Mouse (Mus musculus): ENCODE measurements around the gene Ap1m1. TPM values are rescaled to one million over a fixed set of nuclear protein-coding genes. Genes with fewer than 3 reads are reported as not detected.

The Ap1m1 gene
- 100 to 1,000 TPM; 127 to 134 TPM for total RNA-seq (2023)

DNA sequence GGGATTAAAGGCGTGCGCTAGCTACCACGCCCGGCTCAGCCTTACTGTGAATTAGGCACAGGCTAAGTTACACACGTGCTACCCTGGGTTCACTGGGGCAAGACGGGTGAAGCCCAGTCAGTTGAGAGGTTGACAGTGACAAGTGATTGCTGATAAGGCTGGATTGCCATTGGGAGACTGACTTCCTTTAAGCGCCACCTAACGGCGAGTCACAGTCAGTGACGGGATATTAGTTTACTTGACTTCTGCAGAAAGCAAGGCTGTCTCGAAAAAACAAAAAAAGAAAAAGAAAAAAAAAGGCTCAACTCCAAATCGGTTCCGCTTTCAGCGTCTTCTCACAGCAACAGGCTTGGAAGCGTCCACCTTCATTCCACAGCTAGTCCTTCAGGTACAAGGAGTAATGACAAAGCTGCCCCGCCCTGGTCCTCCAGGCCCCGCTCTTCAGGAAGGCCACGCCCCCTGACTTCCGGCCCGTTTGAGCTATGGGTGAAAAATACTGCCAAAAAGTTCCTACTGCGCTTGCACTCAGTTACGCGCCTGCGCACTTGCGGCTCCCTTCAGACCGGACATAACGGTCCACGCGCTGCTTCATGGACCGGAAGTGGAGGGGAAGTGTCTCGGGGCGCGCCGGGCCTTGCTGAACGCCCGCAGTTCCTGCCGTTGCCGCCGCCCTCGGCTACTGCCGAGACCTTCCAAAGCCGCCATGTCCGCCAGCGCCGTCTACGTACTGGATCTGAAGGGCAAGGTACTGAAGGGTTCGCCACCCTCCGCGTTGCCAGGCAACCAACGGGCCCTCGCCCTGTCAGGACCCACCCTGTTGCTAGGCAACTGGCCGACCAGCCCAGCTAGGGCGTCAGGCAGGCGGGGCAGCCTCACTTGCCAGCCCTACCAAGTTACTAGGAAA is at the start of gene Ap1m1:
TSS of gene Ap1m1 (plus strand) at position 520 of the 904 bp plus-strand sequence.

DNA sequence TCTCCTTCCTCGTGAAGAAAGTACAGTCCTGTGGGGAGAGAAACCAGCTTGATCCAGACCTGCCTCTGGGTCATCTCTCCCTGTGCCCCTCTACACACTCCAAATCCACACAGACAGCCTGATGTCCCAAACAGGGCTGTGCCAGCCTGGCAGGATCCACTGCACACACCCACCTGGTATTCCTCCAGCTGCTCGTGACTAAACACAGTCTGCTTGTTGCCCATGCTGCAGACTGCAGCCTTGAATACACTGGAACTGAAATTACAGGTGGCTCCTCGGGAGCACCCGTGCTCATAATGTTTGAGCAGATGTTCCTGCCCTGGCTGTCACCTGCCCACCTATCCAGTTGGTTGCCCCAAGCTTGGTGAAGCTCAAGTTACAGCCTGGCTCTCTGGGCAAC is 27.1 kb upstream of the Ap1m1 start, which contains the start of gene Cib3:
TSS of gene Cib3 (minus strand) at position 87 of the 400 bp plus-strand sequence.

DNA sequence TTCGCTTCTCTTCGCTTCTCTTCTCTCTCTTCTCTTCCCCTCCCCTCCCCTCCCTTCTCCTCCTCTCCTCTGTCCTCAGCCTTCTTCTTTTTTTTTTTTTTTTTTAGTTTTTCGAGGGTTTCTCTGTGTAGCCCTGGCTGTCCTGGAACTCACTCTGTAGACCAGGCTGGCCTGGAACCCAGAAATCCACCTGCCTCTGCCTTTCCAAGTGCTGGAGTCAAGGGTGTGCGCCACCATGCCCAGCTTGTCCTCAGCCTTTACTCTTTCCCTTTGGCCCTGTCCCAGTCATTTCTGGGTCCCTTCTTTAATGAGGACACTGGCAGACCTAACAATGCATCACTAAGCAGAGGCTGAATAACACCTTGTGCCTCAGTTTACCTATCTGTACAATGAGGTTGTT is 26.3 kb upstream of the Ap1m1 start, which contains the start of gene Gm11034:
TSS of gene Gm11034 (minus strand) at position 101 of the 400 bp plus-strand sequence.

DNA sequence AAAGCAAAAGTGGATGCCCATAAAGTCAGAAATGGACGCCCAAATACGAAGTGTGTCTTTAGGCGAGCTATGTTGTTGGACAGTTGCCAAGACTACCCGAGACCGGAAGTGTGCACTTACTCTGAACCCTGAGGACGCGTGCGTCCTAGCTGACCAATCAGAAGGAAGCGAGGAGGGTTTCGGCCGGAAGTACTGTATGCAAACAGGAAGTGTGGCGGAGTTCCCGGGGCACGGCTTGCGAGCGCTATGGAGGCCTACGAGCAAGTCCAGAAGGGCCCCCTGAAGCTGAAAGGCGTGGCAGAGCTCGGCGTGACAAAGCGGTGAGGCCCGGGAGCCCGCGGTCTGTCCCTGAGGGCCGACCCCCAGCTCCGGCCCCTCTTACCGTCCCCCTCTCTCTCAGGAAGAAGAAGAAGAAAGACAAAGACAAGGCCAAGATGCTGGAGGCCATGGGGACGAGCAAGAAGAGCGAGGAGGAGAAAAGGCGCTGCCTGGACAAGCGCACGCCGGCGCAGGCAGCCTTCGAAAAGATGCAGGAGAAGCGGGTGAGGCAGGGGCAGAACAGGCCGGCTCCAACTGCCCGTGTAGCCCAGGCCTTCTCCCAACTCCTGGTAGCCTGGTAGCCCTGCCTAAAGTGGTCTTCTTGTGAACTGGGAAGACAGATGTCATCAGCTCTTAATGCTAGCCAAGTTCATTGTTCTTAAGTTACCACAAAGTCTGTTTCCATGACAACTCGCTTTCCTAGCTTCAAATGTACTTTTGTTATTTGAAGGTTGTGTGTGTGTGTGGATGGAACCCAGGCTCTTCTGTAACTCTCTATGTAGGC is 20.1 kb upstream of the Ap1m1 start, which contains the start of gene Fam32a:
TSS of gene Fam32a (plus strand) at position 190 of the 823 bp plus-strand sequence.

DNA sequence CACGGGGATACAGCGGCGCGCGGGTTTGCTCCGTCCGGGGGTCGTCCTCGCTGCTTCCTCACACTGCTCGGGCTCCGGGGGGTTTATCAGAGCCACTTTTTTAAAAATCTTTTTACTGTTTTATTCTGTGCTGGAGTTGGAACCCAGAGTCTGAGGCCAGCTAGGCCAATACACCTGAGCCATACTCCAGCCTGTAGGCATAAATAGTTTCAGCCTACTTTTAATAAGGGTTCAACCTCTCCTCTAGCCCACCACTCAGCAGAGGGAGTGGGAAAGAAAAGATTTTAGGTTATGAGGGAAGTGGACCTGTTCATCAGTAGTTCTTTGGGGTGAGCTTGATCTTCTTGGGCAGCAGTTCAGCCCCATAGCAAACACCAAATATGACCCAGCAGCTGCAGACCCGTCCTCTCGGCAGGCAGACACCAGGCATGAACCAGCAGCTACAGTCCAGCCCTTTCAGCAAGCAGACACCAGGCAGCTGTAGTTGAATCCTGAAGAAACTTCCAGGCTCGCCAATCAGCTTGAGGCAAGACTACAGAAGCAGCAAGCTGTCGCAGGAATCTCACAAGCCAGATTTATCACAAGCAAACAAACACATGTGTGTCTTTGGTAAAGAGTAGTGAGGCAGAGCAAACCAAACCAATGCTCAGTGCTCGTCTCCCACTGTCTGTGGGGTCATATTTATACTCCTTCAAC is 65.5 kb downstream of the Ap1m1 start, which contains the start of gene Gm10282:
TSS of gene Gm10282 (minus strand) at position 51 of the 696 bp plus-strand sequence.

Other genes starting within 250 kb of the Ap1m1 start
- gene Cyp4f18, start 230.4 kb upstream of the Ap1m1 start, total RNA-seq (2023): 100 to 1,000 TPM; 240 to 283 TPM
- gene Olfr372, start 198.8 kb upstream of the Ap1m1 start, total RNA-seq (2023): not detected
- gene Olfr373, start 156.8 kb upstream of the Ap1m1 start, total RNA-seq (2023): under 1 TPM in 1 of 2 experiments, not detected in 1; 0.21 TPM
- gene Olfr374, start 133.0 kb upstream of the Ap1m1 start, total RNA-seq (2023): under 1 TPM in 1 of 2 experiments, not detected in 1; 0.05 TPM
- 100 to 1,000 TPM; 224 to 258 TPM for gene Tpm4, start 105.0 kb upstream of the Ap1m1 start, total RNA-seq (2023)
- 100 to 1,000 TPM; 141 to 152 TPM for gene Rab8a, start 78.8 kb upstream of the Ap1m1 start, total RNA-seq (2023)
- 1 to 10 TPM; 2.5 to 4.1 TPM for gene Hsh2d, start 50.4 kb upstream of the Ap1m1 start, total RNA-seq (2023)
- gene Cib3, start 27.2 kb upstream of the Ap1m1 start, total RNA-seq (2023): under 1 TPM; 0.43 to 0.47 TPM
- not detected for gene Gm11034, start 26.4 kb upstream of the Ap1m1 start, total RNA-seq (2023)
- gene Fam32a, start 20.3 kb upstream of the Ap1m1 start, total RNA-seq (2023): 10 to 100 TPM; 80.8 to 88.5 TPM
- gene Gm10282, start 65.2 kb downstream of the Ap1m1 start, total RNA-seq (2023): 1 to 10 TPM; 6.0 to 6.2 TPM
- gene Klf2, start 79.0 kb downstream of the Ap1m1 start, total RNA-seq (2023): 1,000 to 10,000 TPM; 1,898 to 2,084 TPM
- gene Eps15l1, start 181.4 kb downstream of the Ap1m1 start, total RNA-seq (2023): 100 to 1,000 TPM; 105 to 109 TPM
- gene Calr3, start 203.9 kb downstream of the Ap1m1 start, total RNA-seq (2023): not detected
- gene 1700030K09Rik, start 203.9 kb downstream of the Ap1m1 start, total RNA-seq (2023): 1 to 10 TPM; 3.9 to 5.3 TPM
- 10 to 100 TPM; 74.3 to 77.6 TPM for gene Cherp, start 235.2 kb downstream of the Ap1m1 start, total RNA-seq (2023)

Measured in monocyte, adult 59 days (primary cell).